8 mouse cellular contexts compared by ENCODE assay signal in genomic region chr13:62129432-62130171, GRCm38 (mm10). TPM values are rescaled to one million over a fixed set of nuclear protein-coding genes. Genes with fewer than 3 reads are reported as not detected.
A peak's percentile ranks its signal among the peaks of the same experiment; 100 is the strongest.
DNase-seq lines count a peak whose midpoint lies in the region; TF ChIP-seq lines count a peak whose summit lies in the region.
"Not testable (repeated sequence)": the region's sequence is repeated elsewhere in the genome, so short reads cannot be mapped to it uniquely, and the experiment has no call there.

Gene Zfp808, plus strand, starts transcription at chr13:62129886.

- intact Hi-C loops in gastrocnemius, postnatal 14 days (cut with DNase I; ENCODE audit: low total_unique reads); left cerebral cortex, adult 2 months (cut with DNase I): not testable (repeated sequence)

- TF ChIP-seq CTCF in left cerebral cortex, adult 2 months (IDR thresholded peaks at IDR 0.05): not testable (repeated sequence)

- DNase-seq in adipocyte (ENCODE audit: low spot score): peak; percentile 60
- DNase-seq in embryo, embryonic 10.5 days (ENCODE audit: low spot score): peak; percentile 71
- DNase-seq in gastrocnemius, postnatal 14 days: peak; percentile 16
- DNase-seq in induced T-regulatory cell, adult 2 months (ENCODE audit: low read depth): peak; percentile 72
- peak; percentile 19 to 24 for DNase-seq in left cerebral cortex, adult 2 months (ENCODE audit: extremely low spot score in 1 of 2, low spot score in 2 of 2)
- DNase-seq in lung, postnatal 4 days: peak; percentile 51 to 60
- peak; percentile 29 for DNase-seq in right cerebral cortex, adult 18-20 months
- peak; percentile 43 to 59 for DNase-seq in urinary bladder, adult 18-20 months (ENCODE audit: low spot score in 2 of 2)

- H3K27ac ChIP-seq in left cerebral cortex, adult 2 months: not testable (repeated sequence)

- H3K4me3 ChIP-seq in left cerebral cortex, adult 2 months: peak within 1 kb of the TSS; percentile 51

RNA-seq across cellular contexts. Expression of gene Zfp808, which starts in this region (rescaled TPM):
- total RNA-seq in gastrocnemius, postnatal 14 days (2021): 1 to 10 TPM; 1.6 to 2.1 TPM
- total RNA-seq in left cerebral cortex, adult 2 months (2021): 1 to 10 TPM; 5.5 to 7.4 TPM

Comparison
In these comparisons a context has a peak if more than half of its experiments do, and no peak if none do; other contexts are left out.
1. DNase-seq: peak in every context shown above with its lines; median percentile 72 in induced T-regulatory cell, adult 2 months; 71 in embryo, embryonic 10.5 days; 60 in adipocyte; 56 in lung, postnatal 4 days; 51 in urinary bladder, adult 18-20 months; 29 in right cerebral cortex, adult 18-20 months; 22 in left cerebral cortex, adult 2 months; 16 in gastrocnemius, postnatal 14 days.